Mouse (Mus musculus) layer of hippocampus, postnatal 25 days (tissue): Measurements from ENCODE around the gene Ddah2. TPM values are rescaled to one million over a fixed set of nuclear protein-coding genes. Genes with fewer than 3 reads are reported as not detected.
A peak's percentile ranks its signal among the peaks of the same experiment; 100 is the strongest.

Experiments
- DNase-seq, 2 experiments: peaks; one replicate each; pipeline ENCODE4 v3.0.0; 2022; ENCODE audit warnings: mixed read lengths in 2 of 2, low spot score in 1 of 2; ENCODE audit errors: extremely low spot score in 1 of 2
- total RNA-seq, 2 experiments: library from RNA; stranded (reverse); gene quantifications; 2 replicates each; pipeline ENCODE4 v1.2.3; 2021

Gene Ddah2
- total RNA-seq, 2 experiments from 2014 or later = 19.5 to 20.7 TPM

GRCm38 (mm10) chr17:35071454-35071853, 12.6 kb downstream of the Ddah2 start:
- DNase-seq = no peak

- no peak for DNase-seq
These were observed 15.3 kb downstream of the Ddah2 start for GRCm38 (mm10) chr17:35074097-35074496.

GRCm38 (mm10) chr17:35076507-35077176, 17.8 kb downstream of the Ddah2 start, which contains the start of gene Ly6g6e:
Gene Ly6g6e, plus strand, starts transcription at chr17:35076902.
- DNase-seq = no peak

- DNase-seq = no peak
These were observed 18.4 kb downstream of the Ddah2 start for GRCm38 (mm10) chr17:35077285-35077684.

- DNase-seq = no peak
These were observed 19.0 kb downstream of the Ddah2 start, which contains the start of gene Ly6g6d for GRCm38 (mm10) chr17:35077786-35078233. Gene Ly6g6d, minus strand, starts transcription at chr17:35078065.

GRCm38 (mm10) chr17:35079778-35080177, 20.9 kb downstream of the Ddah2 start:
- no peak for DNase-seq

GRCm38 (mm10) chr17:35080248-35080647, 21.4 kb downstream of the Ddah2 start:
- no peak for DNase-seq

GRCm38 (mm10) chr17:35080710-35081109, 21.9 kb downstream of the Ddah2 start:
- no peak for DNase-seq

- DNase-seq = no peak
These were observed 24.2 kb downstream of the Ddah2 start for GRCm38 (mm10) chr17:35082841-35083576.

- no peak for DNase-seq
These were observed 25.2 kb downstream of the Ddah2 start for GRCm38 (mm10) chr17:35083929-35084497.

GRCm38 (mm10) chr17:35085208-35085865, 26.5 kb downstream of the Ddah2 start, which contains the start of gene Ly6g6f:
Gene Ly6g6f, minus strand, starts transcription at chr17:35085610.
- no peak for DNase-seq

- no peak for DNase-seq
These were observed 29.3 kb downstream of the Ddah2 start for GRCm38 (mm10) chr17:35088151-35088550.

- DNase-seq = peak; percentile 86 to 94
These were observed 30.2 kb downstream of the Ddah2 start, which contains the start of gene Abhd16a for GRCm38 (mm10) chr17:35088825-35089644. Gene Abhd16a, plus strand, starts transcription at chr17:35089263.

GRCm38 (mm10) chr17:35090166-35090932, 31.5 kb downstream of the Ddah2 start:
- DNase-seq = no peak

- DNase-seq = no peak
These were observed 33.8 kb downstream of the Ddah2 start for GRCm38 (mm10) chr17:35092403-35093198.

GRCm38 (mm10) chr17:35094475-35095365, 35.9 kb downstream of the Ddah2 start:
- no peak for DNase-seq

- DNase-seq = no peak
These were observed 37.8 kb downstream of the Ddah2 start for GRCm38 (mm10) chr17:35096597-35096996.
